Mouse (Mus musculus): ENCODE measurements around the gene Hacd4.

GRCm38 (mm10) chr4:88415017-88415416, 23.7 kb downstream of the Hacd4 start:
- no peak for TF ChIP-seq POLR2A (IDR thresholded peaks at IDR 0.05; ENCODE audit: control insufficient read depth, low read depth, low read length)
- TF ChIP-seq CTCF (IDR thresholded peaks at IDR 0.05; ENCODE audit: control insufficient read depth, insufficient read depth, insufficient replicate concordance, low read depth, low read length), result no peak

Data from testis, adult 2 months (tissue).